Mouse (Mus musculus): Measurements from ENCODE around the gene Ano6.

Gene Ano6

GRCm38 (mm10) chr15:95888556-95888955 is 97.9 kb downstream of the Ano6 start:
- DNase-seq (ENCODE audit: low spot score) = no peak

DNA sequence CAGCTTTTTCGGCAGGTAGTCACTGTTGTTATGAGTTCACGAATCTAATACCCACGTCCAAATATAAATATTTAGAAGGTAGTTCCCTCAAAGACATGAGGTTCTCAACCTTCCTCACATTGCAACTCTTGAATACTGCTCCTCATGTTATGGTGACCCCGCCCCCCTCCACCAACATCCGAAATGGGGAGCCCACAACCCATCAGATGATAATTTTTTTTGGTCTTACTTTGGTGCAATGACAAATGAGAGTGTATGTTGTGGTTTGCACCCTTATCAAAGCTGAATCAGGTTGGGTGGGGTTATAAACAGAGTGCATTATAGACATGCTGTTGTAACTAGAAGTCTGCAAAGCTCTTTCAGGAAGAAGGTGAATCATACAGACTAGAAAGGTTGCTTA is 99.7 kb downstream of the Ano6 start:
- DNase-seq (ENCODE audit: low spot score) = no peak

GRCm38 (mm10) chr15:95892171-95892570 is 101.5 kb downstream of the Ano6 start:
- DNase-seq (ENCODE audit: low spot score) = no peak

DNA sequence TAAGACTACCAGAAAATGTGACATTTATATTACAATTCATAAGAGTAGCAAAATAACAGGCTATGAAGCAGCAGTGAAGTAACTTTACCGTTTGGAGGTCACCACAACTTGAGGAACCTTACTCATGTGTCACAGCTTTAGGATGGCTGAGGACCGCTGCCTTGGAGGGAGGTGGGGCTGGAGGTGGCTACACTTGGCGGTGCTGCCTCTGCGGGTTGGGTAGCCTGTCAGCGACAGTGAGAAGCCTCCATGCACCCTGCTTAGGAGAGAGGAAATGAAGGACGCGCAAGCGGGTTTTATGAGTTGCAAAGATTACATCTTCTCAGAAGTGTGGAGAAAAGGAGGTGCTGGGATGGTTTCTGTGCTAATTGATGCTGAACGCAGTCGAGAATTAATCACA is 102.3 kb downstream of the Ano6 start:
- DNase-seq (ENCODE audit: low spot score) = no peak

DNA sequence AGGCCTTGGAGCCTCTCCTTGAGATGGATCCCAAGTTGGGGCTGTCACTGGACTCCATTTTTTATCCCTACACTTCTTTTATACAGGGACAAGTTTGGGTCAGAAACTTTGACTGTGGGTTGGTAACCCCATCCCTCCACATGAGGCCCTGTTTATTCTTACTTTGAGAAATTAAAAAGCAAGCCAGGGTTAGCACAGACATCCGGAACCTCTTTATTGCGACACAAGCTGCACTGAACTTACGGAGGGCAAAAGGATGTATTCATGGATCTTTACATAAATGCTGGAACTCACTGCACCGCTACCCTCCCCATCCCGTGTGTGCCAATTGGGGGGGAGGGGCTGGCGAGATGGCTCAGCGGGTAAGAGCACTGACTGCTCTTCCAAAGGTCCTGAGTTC is 105.1 kb downstream of the Ano6 start:
- no peak for DNase-seq (ENCODE audit: low spot score)

DNA sequence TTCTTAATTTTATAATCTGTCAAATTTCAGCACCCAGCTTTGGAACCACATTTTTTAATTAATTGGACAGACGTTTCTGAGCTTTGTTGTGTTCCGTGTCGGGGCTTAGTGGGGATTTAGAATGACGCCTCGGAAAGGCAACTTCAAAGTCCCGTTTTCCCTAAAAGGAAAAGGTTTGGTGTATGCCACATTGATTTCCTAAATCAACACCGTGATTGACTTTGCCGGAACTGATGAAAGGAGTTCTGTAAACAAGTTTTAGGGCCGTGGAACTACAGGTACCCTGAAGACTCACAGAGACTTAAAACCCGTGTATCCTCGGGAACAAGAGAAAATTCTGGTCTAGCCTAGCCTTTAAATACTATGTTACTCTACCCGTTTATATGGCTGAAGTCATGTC is 107.0 kb downstream of the Ano6 start:
- DNase-seq (ENCODE audit: low spot score) = no peak

DNA sequence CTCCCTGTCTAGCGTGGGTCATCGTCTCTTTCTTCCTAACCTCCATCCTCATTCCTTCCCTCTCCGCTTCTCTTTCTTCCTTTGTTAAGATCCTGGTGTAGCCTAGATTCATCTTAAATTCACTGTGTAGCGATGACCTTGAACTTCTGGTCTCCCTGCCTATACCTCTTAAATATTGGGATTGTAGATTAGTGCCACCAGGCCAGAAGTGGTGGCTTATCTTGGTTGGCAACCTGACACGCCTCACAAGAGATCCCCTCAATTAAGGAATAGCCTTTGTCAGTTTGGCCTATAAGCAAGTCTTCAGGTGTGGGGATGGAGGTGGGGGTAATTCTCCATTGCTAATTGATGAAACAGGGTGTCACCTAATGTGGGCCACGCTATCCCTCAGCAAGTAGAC is 107.8 kb downstream of the Ano6 start:
- DNase-seq (ENCODE audit: low spot score) = no peak

- DNase-seq (ENCODE audit: low spot score) = no peak
Observed at GRCm38 (mm10) chr15:95902396-95902795, 111.8 kb downstream of the Ano6 start.

GRCm38 (mm10) chr15:95904247-95904646 is 113.6 kb downstream of the Ano6 start:
- no peak for DNase-seq (ENCODE audit: low spot score)

DNA sequence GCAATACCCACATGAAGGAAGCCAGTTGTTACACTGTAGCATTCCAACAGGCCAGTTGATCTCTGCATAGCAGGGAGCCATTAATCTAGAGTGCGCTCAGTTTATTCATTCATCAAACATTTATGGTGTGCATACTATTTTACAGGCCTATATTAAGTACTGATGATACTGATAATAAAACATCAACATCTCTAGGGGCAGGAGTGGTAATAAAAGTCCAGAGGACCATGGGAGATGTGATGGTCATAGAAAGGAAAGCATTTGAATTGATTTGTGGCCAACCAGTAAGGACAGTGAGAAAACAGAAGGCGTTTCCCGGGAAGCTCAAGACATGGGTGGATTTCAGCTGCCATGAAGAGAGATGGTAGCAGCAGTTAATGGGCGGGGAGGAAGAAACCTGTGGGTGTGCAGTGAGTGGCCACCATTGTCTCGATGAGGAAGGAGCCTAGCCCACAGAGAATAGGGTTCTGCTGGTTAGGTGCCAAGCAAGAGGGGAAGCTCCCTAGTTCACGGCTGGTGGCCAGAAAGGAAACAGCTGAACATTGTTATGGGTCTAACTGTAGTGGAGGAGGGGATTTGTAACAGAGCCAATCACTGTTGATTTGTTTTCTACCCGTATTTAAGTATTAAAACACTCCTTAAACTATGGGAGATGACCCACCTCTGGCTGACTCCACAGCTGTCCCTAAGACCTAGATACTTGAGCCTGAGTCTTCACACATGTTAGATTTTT is 115.5 kb downstream of the Ano6 start:
- DNase-seq (ENCODE audit: low spot score) = no peak

- no peak for DNase-seq (ENCODE audit: low spot score)
Observed at GRCm38 (mm10) chr15:95906891-95907290, 116.2 kb downstream of the Ano6 start.

GRCm38 (mm10) chr15:95907337-95907736 is 116.7 kb downstream of the Ano6 start:
- no peak for DNase-seq (ENCODE audit: low spot score)

GRCm38 (mm10) chr15:95907909-95908308 is 117.3 kb downstream of the Ano6 start:
- no peak for DNase-seq (ENCODE audit: low spot score)

DNA sequence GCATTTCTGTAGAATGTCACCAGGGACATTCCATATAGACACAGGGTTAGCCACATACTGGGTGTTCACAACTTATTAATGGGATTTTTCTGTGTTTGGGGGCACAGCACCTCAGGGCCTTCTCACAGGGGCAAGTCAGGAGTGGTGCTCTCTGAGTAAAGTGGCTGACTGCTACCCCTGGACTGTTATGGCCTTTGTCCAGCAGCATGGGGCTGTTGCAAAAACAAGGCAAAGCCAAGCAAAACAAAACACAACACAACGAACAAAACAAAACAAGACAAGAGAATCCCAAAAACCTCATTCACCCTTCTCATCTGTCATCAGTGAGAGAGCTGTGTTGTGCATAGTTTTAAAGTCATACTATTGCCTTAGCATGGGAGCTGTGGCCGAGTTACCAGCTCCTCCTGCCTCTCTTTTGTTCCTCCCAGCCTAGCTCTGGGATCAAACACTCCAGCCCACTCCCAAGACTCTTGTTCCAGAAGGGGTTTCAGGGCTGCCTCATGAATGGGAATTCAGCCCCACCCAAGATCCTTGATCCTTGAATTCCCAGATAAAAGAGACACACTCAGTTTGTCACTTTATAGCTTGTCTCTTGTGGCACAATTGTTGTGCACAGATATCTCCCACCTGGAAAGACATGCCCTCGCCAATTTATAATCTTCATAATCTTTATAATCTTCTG is 119.6 kb downstream of the Ano6 start:
- no peak for DNase-seq (ENCODE audit: low spot score)

GRCm38 (mm10) chr15:95914963-95915362 is 124.3 kb downstream of the Ano6 start:
- DNase-seq (ENCODE audit: low spot score) = no peak

- no peak for DNase-seq (ENCODE audit: low spot score)
Observed at GRCm38 (mm10) chr15:95915477-95915876, 124.8 kb downstream of the Ano6 start.

- no peak for DNase-seq (ENCODE audit: low spot score)
Observed at GRCm38 (mm10) chr15:95917330-95917729, 126.7 kb downstream of the Ano6 start.

- DNase-seq (ENCODE audit: low spot score) = no peak
Observed at GRCm38 (mm10) chr15:95920047-95920446, 129.4 kb downstream of the Ano6 start.

DNA sequence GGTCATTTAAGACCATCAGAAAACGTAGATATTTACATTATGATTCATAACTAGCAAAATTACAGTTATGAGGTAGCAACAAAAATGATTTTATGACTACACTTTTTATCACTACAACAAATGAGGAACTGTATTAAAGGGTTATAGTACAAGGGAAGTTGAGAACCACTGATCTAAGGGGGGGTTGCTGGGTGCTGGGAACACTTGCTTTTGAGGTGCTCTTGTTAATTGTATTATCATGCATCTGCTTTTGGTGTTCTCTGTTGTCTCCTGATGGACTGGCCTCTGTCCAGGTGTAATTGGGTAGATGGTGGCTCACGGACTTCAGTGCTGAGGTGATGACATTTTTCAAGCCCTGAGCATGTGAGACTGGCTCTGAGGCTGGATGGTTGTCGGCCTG is 130.4 kb downstream of the Ano6 start:
- DNase-seq (ENCODE audit: low spot score) = no peak

DNA sequence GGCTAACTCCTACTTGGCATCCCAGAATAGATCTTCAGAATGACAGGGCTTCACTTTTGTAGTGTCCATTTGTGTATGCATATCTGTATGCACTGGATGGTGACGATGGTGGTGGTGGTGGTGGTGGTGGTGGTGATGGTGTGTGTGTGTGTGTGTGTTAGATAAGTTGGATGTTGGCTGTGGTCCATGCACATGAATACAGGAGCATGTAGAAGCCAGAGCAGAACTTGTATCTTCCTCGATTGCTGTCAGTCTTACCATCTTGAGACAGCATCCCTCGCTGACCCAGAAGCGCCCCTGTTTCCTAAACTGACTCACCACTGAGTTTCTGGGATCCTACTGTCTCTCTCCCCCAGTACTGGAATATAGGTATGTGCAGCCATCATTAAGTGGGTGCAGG is 131.0 kb downstream of the Ano6 start:
- DNase-seq (ENCODE audit: low spot score) = no peak

DNA sequence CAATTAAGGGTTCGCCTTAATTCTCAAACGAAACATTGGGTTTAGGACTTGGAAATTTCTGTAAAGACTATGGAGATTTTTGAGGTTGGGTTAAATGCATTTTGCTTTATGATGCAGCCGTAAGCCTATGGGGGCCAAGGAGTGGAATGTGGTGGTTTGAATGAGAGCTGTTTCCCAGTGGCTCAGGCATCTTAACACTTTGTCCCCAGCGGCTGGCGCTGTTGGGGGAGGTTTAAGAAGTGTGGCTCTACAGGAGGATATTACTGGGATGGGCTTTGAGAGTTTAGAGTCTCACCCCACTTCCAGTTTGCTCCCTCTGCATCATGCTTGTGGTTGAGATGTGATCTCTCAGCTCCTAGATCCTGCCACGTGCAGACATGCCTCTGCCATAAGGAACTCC is 131.9 kb downstream of the Ano6 start:
- DNase-seq (ENCODE audit: low spot score) = no peak

DNA sequence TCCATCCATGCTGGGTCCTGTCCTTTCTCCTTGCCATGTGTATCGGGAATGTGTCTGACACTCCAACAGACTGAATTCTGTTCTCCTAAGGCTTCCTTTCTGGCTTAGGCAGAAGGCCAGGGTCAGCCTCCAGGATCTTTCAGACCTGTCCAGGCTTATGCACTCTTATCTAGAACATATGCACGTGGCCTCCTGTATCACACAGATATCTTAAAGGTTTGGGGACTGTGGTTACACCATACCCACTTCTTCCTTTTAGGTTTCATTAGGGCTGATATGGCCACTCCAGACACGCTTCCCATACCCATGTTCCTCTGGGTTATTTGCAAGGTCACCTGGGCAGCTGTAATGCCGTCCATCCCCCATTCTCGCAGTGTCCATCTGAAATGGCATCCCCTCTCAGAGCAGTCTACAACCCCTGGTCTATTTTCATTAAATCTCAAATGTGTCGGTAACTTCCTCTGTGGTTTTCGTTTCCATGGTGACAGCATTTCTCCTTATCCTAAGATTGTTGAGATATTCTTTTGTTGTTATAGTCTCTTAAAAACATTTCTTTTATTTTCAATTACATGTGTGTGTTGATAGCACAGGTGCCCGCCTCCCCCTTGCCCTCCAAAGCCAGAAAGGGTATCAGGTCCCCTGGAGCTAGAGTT is 134.8 kb downstream of the Ano6 start:
- DNase-seq (ENCODE audit: low spot score) = no peak

- no peak for DNase-seq (ENCODE audit: low spot score)
Observed at GRCm38 (mm10) chr15:95929087-95929486, 138.4 kb downstream of the Ano6 start.

Measured in embryo, embryonic 10 days (tissue).